Mouse (Mus musculus): ENCODE data around the gene Ring1.

DNA sequence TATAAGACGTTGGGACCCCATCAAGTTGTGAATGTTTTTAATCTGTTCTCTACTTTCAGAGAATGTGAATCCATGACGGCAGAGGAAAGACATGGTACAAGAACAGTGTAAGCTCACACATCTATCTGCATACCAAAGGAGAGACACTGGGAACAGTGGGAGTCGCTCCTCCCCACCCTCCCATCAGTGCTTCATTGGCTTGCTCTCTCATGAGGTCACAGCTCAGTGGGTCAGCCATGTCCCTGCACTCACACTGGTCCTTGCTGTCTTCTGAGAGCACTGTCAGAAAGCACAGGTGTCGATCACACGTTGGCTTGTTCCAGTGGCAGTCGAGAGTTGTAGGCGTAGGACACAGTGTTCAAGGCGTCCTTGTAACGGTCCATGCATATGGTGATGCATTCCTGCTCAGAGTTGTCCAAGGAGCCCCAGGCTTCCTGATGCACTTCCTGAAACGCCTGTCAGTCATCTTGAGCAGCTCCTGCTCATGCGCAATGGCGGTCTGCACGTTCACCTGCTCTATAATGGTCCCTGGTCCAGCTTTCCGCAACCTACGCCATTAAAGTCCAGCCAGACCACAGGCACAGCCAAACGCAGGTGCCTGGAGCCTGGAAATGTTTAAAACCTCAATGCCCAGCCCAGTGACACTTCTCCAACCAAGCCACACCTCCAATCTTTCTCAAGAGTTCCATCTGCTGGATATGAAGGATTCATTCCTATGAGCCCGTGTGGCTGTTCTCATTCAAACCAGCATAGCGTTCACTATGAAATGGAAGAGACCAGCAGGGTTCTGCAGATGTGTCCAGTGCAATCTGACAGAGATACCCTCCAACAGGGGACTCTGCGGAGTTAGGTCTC lies 44.1 kb downstream of the Ring1 start:
- TF ChIP-seq CTCF (IDR thresholded peaks at IDR 0.05; ENCODE audit: low read depth) (no peak; the same call in 1 of the 2 replicates), EP300 (IDR thresholded peaks at IDR 0.05; ENCODE audit: low read depth) (no peak)

Data from liver, embryonic 14.5 days (tissue).